Mouse (Mus musculus): Measurements from ENCODE around the gene Yod1. TPM values are rescaled to one million over a fixed set of nuclear protein-coding genes. Genes with fewer than 3 reads are reported as not detected.

The Yod1 gene
- polyA plus RNA-seq, 1 experiment: 0.70 TPM

DNA sequence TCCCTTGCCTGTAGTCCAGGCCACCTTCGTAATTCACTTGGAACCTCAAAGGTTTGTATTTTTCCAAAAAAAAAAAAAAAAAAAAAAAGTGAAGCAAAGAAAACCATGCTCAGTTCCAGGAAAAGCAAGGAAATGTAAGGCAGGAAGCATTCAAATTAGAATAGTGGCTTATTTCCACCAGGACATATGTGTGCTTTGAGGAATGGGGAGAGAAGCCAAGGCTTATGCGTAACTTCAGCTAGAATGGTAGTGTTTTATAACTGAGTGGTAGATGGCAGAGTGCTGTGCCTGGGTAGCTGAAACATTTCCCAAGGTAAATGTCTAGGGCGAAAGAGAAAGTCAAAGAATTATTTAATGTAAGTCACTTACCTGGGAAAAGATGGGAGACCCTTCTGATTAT lies 11.6 kb downstream of the Yod1 start:
- Histone ChIP-seq H3K79me2 (ENCODE audit: control insufficient read depth, insufficient read depth) (peaks cover 9% of the 10 kb centered on the region), H3K27me3 (ENCODE audit: control insufficient read depth, insufficient read depth, insufficient read length) (no peaks in the 10 kb centered on the region), H3K4me2 (ENCODE audit: low read depth) (no peak overlapping the region), H3K4me3 (no peak overlapping the region), H3K36me3 (ENCODE audit: control insufficient read depth, insufficient read depth) (peaks cover 4% of the 10 kb centered on the region), H3ac (ENCODE audit: control insufficient read depth, insufficient read length) (no peak overlapping the region)
- TF ChIP-seq TCF12 (IDR thresholded peaks at IDR 0.05; ENCODE audit: insufficient read depth, poor library complexity, severe bottlenecking): no peak

GRCm38 (mm10) chr1:130729153-130729552 lies 12.0 kb downstream of the Yod1 start, which contains the start of gene Pfkfb2:
Pfkfb2 (minus strand) TSS chr1:130729253.
- no peaks in the 10 kb centered on the region for H3K27me3 ChIP-seq (ENCODE audit: control insufficient read depth, insufficient read depth, insufficient read length)
- no peak within 1 kb of the TSS for H3K4me3 ChIP-seq
- no peak within 1 kb of the TSS for H3K4me2 ChIP-seq (ENCODE audit: low read depth)
- peaks cover 4% of the 10 kb centered on the region for H3K79me2 ChIP-seq (ENCODE audit: control insufficient read depth, insufficient read depth)
- H3K36me3 ChIP-seq (ENCODE audit: control insufficient read depth, insufficient read depth): peaks cover under 1% of the 10 kb centered on the region
- no peak for TF ChIP-seq REST (IDR thresholded peaks at IDR 0.05; ENCODE audit: insufficient read depth, insufficient read length)
- no peak for TF ChIP-seq MYOD1 (IDR thresholded peaks at IDR 0.05; ENCODE audit: control insufficient read depth in 1 of 3, insufficient read length in 2 of 3, low read depth in 2 of 3)
- no peak for TF ChIP-seq SRF (IDR thresholded peaks at IDR 0.05; ENCODE audit: control insufficient read depth, insufficient read length, low read depth)
- TF ChIP-seq USF1 (IDR thresholded peaks at IDR 0.05; ENCODE audit: low read depth): no peak
- TF ChIP-seq TCF3 (IDR thresholded peaks at IDR 0.05; ENCODE audit: insufficient read length, low read depth): no peak
- H3ac ChIP-seq (ENCODE audit: control insufficient read depth, insufficient read length): no peak within 1 kb of the TSS

DNA sequence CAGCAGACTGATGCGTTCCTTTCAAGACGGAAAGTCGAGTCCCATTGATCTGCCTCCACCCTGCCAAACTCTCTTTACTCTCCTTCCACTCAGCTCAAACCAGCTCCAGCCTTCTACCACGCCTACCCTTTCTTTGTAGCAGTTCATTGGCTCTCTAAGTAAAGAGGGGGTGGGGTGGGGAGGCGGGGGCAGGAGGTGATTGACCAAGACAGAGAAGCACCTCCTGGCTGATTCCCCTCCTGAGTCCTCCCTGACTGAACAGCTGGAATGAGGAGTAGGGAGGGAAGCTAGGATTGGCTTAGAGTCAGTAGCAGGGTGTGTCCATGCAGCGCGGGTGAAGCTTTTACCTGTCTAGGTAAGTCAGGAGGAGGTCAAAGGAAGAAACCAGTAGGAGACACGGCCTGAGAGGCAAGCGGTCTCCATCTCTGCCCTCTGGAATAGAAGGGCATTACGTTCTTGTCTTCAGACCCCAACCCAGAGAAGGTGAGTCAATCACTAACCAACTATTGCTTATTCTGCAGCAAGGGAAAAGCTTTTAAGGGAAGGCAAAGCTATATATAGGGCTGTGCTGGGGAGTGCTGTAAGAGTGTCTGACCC lies 14.7 kb downstream of the Yod1 start, which contains the start of gene AA986860:
Gene AA986860 (plus strand): TSS at position 236 of the 597 bp plus-strand sequence.
- no peak within 1 kb of the TSS for H3K4me3 ChIP-seq
- H3K4me2 ChIP-seq (ENCODE audit: low read depth): no peak within 1 kb of the TSS
- no peaks in the 10 kb centered on the region for H3K36me3 ChIP-seq (ENCODE audit: control insufficient read depth, insufficient read depth)
- TF ChIP-seq POLR2AphosphoS2 (IDR thresholded peaks at IDR 0.05; ENCODE audit: insufficient read length, low read depth): no peak
- no peak for TF ChIP-seq TCF12 (IDR thresholded peaks at IDR 0.05; ENCODE audit: insufficient read depth, poor library complexity, severe bottlenecking)
- TF ChIP-seq E2F4 (IDR thresholded peaks at IDR 0.05; ENCODE audit: insufficient read depth): no peak
- TF ChIP-seq REST (IDR thresholded peaks at IDR 0.05; ENCODE audit: insufficient read depth, insufficient read length): no peak
- no peak for TF ChIP-seq CEBPB (IDR thresholded peaks at IDR 0.05; ENCODE audit: insufficient read depth, poor library complexity, severe bottlenecking)
- TF ChIP-seq MAX (IDR thresholded peaks at IDR 0.05; ENCODE audit: low read depth): no peak
- no peak for TF ChIP-seq SRF (IDR thresholded peaks at IDR 0.05; ENCODE audit: control insufficient read depth, insufficient read length, low read depth)
- TF ChIP-seq POLR2A (IDR thresholded peaks at IDR 0.05; ENCODE audit: insufficient read length, low read depth): no peak
- TF ChIP-seq TCF3 (IDR thresholded peaks at IDR 0.05; ENCODE audit: insufficient read length, low read depth): no peak
- TF ChIP-seq MYOD1 (IDR thresholded peaks at IDR 0.05; ENCODE audit: control insufficient read depth in 1 of 3, insufficient read length in 2 of 3, low read depth in 2 of 3): no peak
- no peaks in the 10 kb centered on the region for H3K27me3 ChIP-seq (ENCODE audit: control insufficient read depth, insufficient read depth, insufficient read length)
- no peaks in the 10 kb centered on the region for H3K79me2 ChIP-seq (ENCODE audit: control insufficient read depth, insufficient read depth)
- no peak within 1 kb of the TSS for H3ac ChIP-seq (ENCODE audit: control insufficient read depth, insufficient read length)

- H3K27me3 ChIP-seq (ENCODE audit: control insufficient read depth, insufficient read depth, insufficient read length): no peaks in the 10 kb centered on the region
- H3ac ChIP-seq (ENCODE audit: control insufficient read depth, insufficient read length): no peak overlapping the region
- no peaks in the 10 kb centered on the region for H3K36me3 ChIP-seq (ENCODE audit: control insufficient read depth, insufficient read depth)
- TF ChIP-seq POLR2AphosphoS2 (IDR thresholded peaks at IDR 0.05; ENCODE audit: insufficient read length, low read depth) (no peak), MAX (IDR thresholded peaks at IDR 0.05; ENCODE audit: low read depth) (no peak), E2F4 (IDR thresholded peaks at IDR 0.05; ENCODE audit: insufficient read depth) (no peak), TCF3 (IDR thresholded peaks at IDR 0.05; ENCODE audit: insufficient read length, low read depth) (no peak), MYOD1 (IDR thresholded peaks at IDR 0.05; ENCODE audit: control insufficient read depth in 1 of 3, insufficient read length in 2 of 3, low read depth in 2 of 3) (no peak), CEBPB (IDR thresholded peaks at IDR 0.05; ENCODE audit: insufficient read depth, poor library complexity, severe bottlenecking) (no peak), USF1 (IDR thresholded peaks at IDR 0.05; ENCODE audit: low read depth) (no peak), MYOG (IDR thresholded peaks at IDR 0.05; ENCODE audit: control insufficient read depth in 1 of 3, insufficient read depth in 1 of 3, insufficient read length in 2 of 3, low read depth in 2 of 3) (no peak), TCF12 (IDR thresholded peaks at IDR 0.05; ENCODE audit: insufficient read depth, poor library complexity, severe bottlenecking) (no peak), REST (IDR thresholded peaks at IDR 0.05; ENCODE audit: insufficient read depth, insufficient read length) (no peak), POLR2A (IDR thresholded peaks at IDR 0.05; ENCODE audit: insufficient read length, low read depth) (no peak), SRF (IDR thresholded peaks at IDR 0.05; ENCODE audit: control insufficient read depth, insufficient read length, low read depth) (no peak)
- no peak overlapping the region for H3K4me2 ChIP-seq (ENCODE audit: low read depth)
- no peaks in the 10 kb centered on the region for H3K79me2 ChIP-seq (ENCODE audit: control insufficient read depth, insufficient read depth)
- no peak overlapping the region for H3K4me3 ChIP-seq
Observed at GRCm38 (mm10) chr1:130732706-130733658, 15.9 kb downstream of the Yod1 start.

DNA sequence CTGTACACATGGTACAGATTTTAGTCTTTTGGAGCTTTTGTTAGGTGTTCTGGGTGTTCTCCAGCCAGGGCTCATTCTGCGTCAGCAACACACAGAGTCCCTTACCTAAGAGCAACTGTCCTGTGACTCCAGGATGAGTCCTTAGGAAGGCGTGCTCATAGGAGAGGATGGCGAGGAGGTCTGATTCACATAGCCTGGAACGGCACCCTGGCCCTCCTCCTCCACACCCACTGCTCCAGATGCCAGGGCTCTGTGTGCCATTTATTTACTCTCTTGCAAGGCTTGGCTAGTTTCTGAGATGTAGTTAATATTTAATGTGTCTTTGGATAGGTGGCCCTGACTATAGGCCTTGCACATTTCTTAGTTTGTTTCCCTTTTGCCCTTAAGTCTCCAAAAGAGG lies 16.5 kb downstream of the Yod1 start:
- Histone ChIP-seq H3K4me3 (no peak overlapping the region), H3ac (ENCODE audit: control insufficient read depth, insufficient read length) (no peak overlapping the region), H3K27me3 (ENCODE audit: control insufficient read depth, insufficient read depth, insufficient read length) (no peaks in the 10 kb centered on the region), H3K79me2 (ENCODE audit: control insufficient read depth, insufficient read depth) (no peaks in the 10 kb centered on the region), H3K4me2 (ENCODE audit: low read depth) (peak overlapping the region; percentile 81), H3K36me3 (ENCODE audit: control insufficient read depth, insufficient read depth) (no peaks in the 10 kb centered on the region)
- TF ChIP-seq E2F4 (IDR thresholded peaks at IDR 0.05; ENCODE audit: insufficient read depth) (no peak), REST (IDR thresholded peaks at IDR 0.05; ENCODE audit: insufficient read depth, insufficient read length) (no peak)
